Mouse (Mus musculus) MEL (cell line): ENCODE measurements around the gene Ntrk3. TPM values are rescaled to one million over a fixed set of nuclear protein-coding genes. Genes with fewer than 3 reads are reported as not detected.

Experiments
- DNase-seq: peaks from one replicate; pipeline ENCODE4 v3.0.0; 2011; ENCODE audit warnings: low read depth, low spot score
- H3K27ac ChIP-seq: 2 replicates; pipeline ENCODE4 v1.5.1; 2012; ENCODE audit warnings: low read depth, mild to moderate bottlenecking, control low read depth, low read length, moderate library complexity; ENCODE audit not compliant: control insufficient read depth
- H3K27me3 ChIP-seq, 2 experiments: fragments of 150-350 bp in 1 of 2; sonication (generic) in 1 of 2; 2 replicates each; pipeline ENCODE4 v1.6.1; 2012; ENCODE audit warnings: low read length in 2 of 2, mild to moderate bottlenecking in 2 of 2, improper control_type of control experiment in 1 of 2, moderate library complexity in 1 of 2; ENCODE audit not compliant: insufficient read depth in 2 of 2, control insufficient read depth in 1 of 2
- H3K36me3 ChIP-seq, 2 experiments: 2 replicates each; pipeline ENCODE4 v1.6.1; 2012 to 2014; ENCODE audit warnings: low read length in 2 of 2, improper control_type of control experiment in 1 of 2, inconsistent platforms in 1 of 2, mild to moderate bottlenecking in 1 of 2; ENCODE audit not compliant: insufficient read depth in 2 of 2, control insufficient read depth in 1 of 2
- H3K4me1 ChIP-seq, 2 experiments: fragments of 150-350 bp in 1 of 2; sonication (generic) in 1 of 2; 2 replicates each; pipeline ENCODE4 v1.6.1; 2012; ENCODE audit warnings: low read length in 2 of 2, improper control_type of control experiment in 1 of 2, mild to moderate bottlenecking in 1 of 2; ENCODE audit not compliant: insufficient read depth in 2 of 2, control insufficient read depth in 1 of 2
- H3K4me3 ChIP-seq, 2 experiments: fragments of 150-350 bp in 1 of 2; sonication (generic) in 1 of 2; 2 replicates each; pipeline ENCODE4 v1.5.1; 2012; ENCODE audit warnings: low read depth in 2 of 2, low read length in 2 of 2, mild to moderate bottlenecking in 2 of 2, moderate library complexity in 2 of 2, control low read depth in 1 of 2, improper control_type of control experiment in 1 of 2; ENCODE audit not compliant: control insufficient read depth in 1 of 2, insufficient read depth in 1 of 2
- H3K79me2 ChIP-seq: 2 replicates; pipeline ENCODE4 v1.6.1; 2012; ENCODE audit warnings: mild to moderate bottlenecking, low read length, moderate library complexity; ENCODE audit not compliant: control insufficient read depth, poor library complexity, insufficient read depth
- H3K9ac ChIP-seq: 2 replicates; pipeline ENCODE4 v1.6.1; 2012; ENCODE audit warnings: low read depth, mild to moderate bottlenecking, control low read depth, low read length, moderate library complexity; ENCODE audit not compliant: control insufficient read depth, poor library complexity, severe bottlenecking
- H3K9me3 ChIP-seq: fragments of 150-350 bp; sonication (generic); replicated peaks from 2 replicates; pipeline ENCODE4 v1.6.1; 2012; ENCODE audit warnings: mild to moderate bottlenecking, low read length, improper control_type of control experiment, moderate library complexity; ENCODE audit not compliant: insufficient read depth
- CHD1 ChIP-seq: IDR thresholded peaks from 2 replicates; pipeline ENCODE4 v1.6.1; 2012; ENCODE audit warnings: low read depth, mild to moderate bottlenecking, inconsistent platforms, low read length, improper control_type of control experiment
- CTCF ChIP-seq, 3 experiments: IDR thresholded peaks in 2 of 3; conservative IDR thresholded peaks in 1 of 3; 2 replicates each; pipeline ENCODE4 v1.5.1; 2011 to 2012; ENCODE audit warnings: low read length in 3 of 3, low read depth in 2 of 3, mild to moderate bottlenecking in 2 of 3, improper control_type of control experiment in 1 of 3, inconsistent platforms in 1 of 3, mixed read lengths in 1 of 3, moderate library complexity in 1 of 3; ENCODE audit not compliant: control insufficient read depth in 1 of 3, insufficient read depth in 1 of 3, poor library complexity in 1 of 3, severe bottlenecking in 1 of 3
- ETS1 ChIP-seq: IDR thresholded peaks from 2 replicates; pipeline ENCODE4 v1.6.1; 2012; ENCODE audit warnings: low read depth, mild to moderate bottlenecking, inconsistent platforms, low read length, improper control_type of control experiment, moderate library complexity
- GATA1 ChIP-seq: IDR thresholded peaks from 2 replicates; pipeline ENCODE4 v1.6.1; 2011; ENCODE audit warnings: low read depth, low read length, improper control_type of control experiment
- JUND ChIP-seq: IDR thresholded peaks from 2 replicates; pipeline ENCODE4 v1.6.1; 2011; ENCODE audit warnings: low read depth, mild to moderate bottlenecking, improper control_type of control experiment, low read length
- KAT2A ChIP-seq: conservative IDR thresholded peaks from 2 replicates; pipeline ENCODE4 v1.6.1; 2012; ENCODE audit warnings: low read depth, low read length, improper control_type of control experiment, inconsistent platforms
- MXI1 ChIP-seq: IDR thresholded peaks from 2 replicates; pipeline ENCODE4 v1.6.1; 2011; ENCODE audit warnings: mild to moderate bottlenecking, low read depth, low read length, improper control_type of control experiment
- NELFE ChIP-seq: IDR thresholded peaks from 2 replicates; pipeline ENCODE4 v1.6.1; 2011; ENCODE audit warnings: low read depth, low read length, improper control_type of control experiment
- NRF1 ChIP-seq: IDR thresholded peaks from 2 replicates; pipeline ENCODE4 v1.6.1; 2014; ENCODE audit warnings: low read depth, mild to moderate bottlenecking, inconsistent platforms, low read length, improper control_type of control experiment, moderate library complexity; ENCODE audit not compliant: poor library complexity, insufficient read depth, severe bottlenecking
- POLR2A ChIP-seq, 2 experiments: IDR thresholded peaks; 2 replicates each; pipeline ENCODE4 v1.6.1; 2011 to 2012; ENCODE audit warnings: low read length in 2 of 2, mild to moderate bottlenecking in 2 of 2, control low read depth in 1 of 2, improper control_type of control experiment in 1 of 2, low read depth in 1 of 2, moderate library complexity in 1 of 2; ENCODE audit not compliant: control insufficient read depth in 1 of 2, insufficient read depth in 1 of 2, poor library complexity in 1 of 2
- POLR2AphosphoS5 ChIP-seq: IDR thresholded peaks from 2 replicates; pipeline ENCODE4 v1.6.1; 2012; ENCODE audit warnings: low read depth, borderline replicate concordance, mild to moderate bottlenecking, inconsistent platforms, low read length, moderate library complexity, mixed read lengths
- SIN3A ChIP-seq: IDR thresholded peaks from 2 replicates; pipeline ENCODE4 v1.6.1; 2012; ENCODE audit warnings: low read length, improper control_type of control experiment, inconsistent platforms
- TAL1 ChIP-seq: IDR thresholded peaks from 2 replicates; pipeline ENCODE4 v1.6.1; 2012; ENCODE audit warnings: mild to moderate bottlenecking, inconsistent platforms, low read length, moderate library complexity, mixed read lengths
- TCF12 ChIP-seq: IDR thresholded peaks from 2 replicates; pipeline ENCODE4 v1.6.1; 2014; ENCODE audit warnings: low read depth, mild to moderate bottlenecking, inconsistent platforms, low read length, improper control_type of control experiment, moderate library complexity
- ZKSCAN1 ChIP-seq: IDR thresholded peaks from 2 replicates; pipeline ENCODE4 v1.6.1; 2012; ENCODE audit warnings: low read depth, mild to moderate bottlenecking, inconsistent platforms, low read length, improper control_type of control experiment, moderate library complexity
- ZMIZ1 ChIP-seq: IDR thresholded peaks from 2 replicates; pipeline ENCODE4 v1.6.1; 2012; ENCODE audit warnings: low read depth, mild to moderate bottlenecking, inconsistent platforms, low read length, improper control_type of control experiment, moderate library complexity
- polyA plus RNA-seq, 2 experiments: library from polyadenylated mRNA; stranded (reverse) in 1 of 2; unstranded in 1 of 2; fragments of >175 nt in 1 of 2; fragments of >200 nt in 1 of 2; gene quantifications; 2 replicates each; pipeline versions ENCODE4 v1.2.1 to v1.2.4; 2012; ENCODE audit warnings: low replicate concordance in 2 of 2, low read depth in 1 of 2; ENCODE audit not compliant: insufficient read length in 2 of 2, insufficient read depth in 1 of 2, missing spikeins in 1 of 2
- total RNA-seq: library from RNA; depleted of rRNA; stranded (reverse); fragments of 300-350 nt; gene quantifications from 2 replicates; pipeline ENCODE4 v1.2.3, GENCODE M21; 2012

Ntrk3 gene
- total and polyA plus RNA-seq, 3 experiments, result 0.04 TPM; not detected in 2

- DNase-seq, result no peak
- H3K27ac ChIP-seq, result no peak overlapping the region
- H3K4me1 ChIP-seq, result no peaks in the 10 kb centered on the region
- no peak for TF ChIP-seq POLR2AphosphoS5
- no peak for TF ChIP-seq KAT2A
- TF ChIP-seq CHD1, result no peak
- no peak for TF ChIP-seq ZMIZ1
- TF ChIP-seq ZKSCAN1, result no peak
- TF ChIP-seq SIN3A, result no peak
- TF ChIP-seq ETS1, result no peak
- TF ChIP-seq CTCF (IDR thresholded peaks at IDR 0.05 in 2 of 3, conservative IDR thresholded peaks at IDR 0.05 in 1 of 3; ENCODE audit: control insufficient read depth in 1 of 3, insufficient read depth in 1 of 3, low read depth in 2 of 3, low read length in 3 of 3, poor library complexity in 1 of 3, severe bottlenecking in 1 of 3), result no peak
- no peak for TF ChIP-seq NRF1
- no peak for TF ChIP-seq TAL1
- H3K9me3 ChIP-seq, result no peaks in the 10 kb centered on the region
- H3K36me3 ChIP-seq, result no peaks in the 10 kb centered on the region
- H3K27me3 ChIP-seq, result no peaks in the 10 kb centered on the region
- H3K4me3 ChIP-seq, result no peak overlapping the region
- H3K9ac ChIP-seq, result no peak overlapping the region
- no peaks in the 10 kb centered on the region for H3K79me2 ChIP-seq
These were observed 154.1 kb downstream of the Ntrk3 start for GRCm38 (mm10) chr7:78583678-78584077.

GRCm38 (mm10) chr7:78581341-78581740 lies 156.5 kb downstream of the Ntrk3 start:
- H3K27ac ChIP-seq, result no peak overlapping the region
- no peaks in the 10 kb centered on the region for H3K4me1 ChIP-seq
- no peak overlapping the region for H3K4me3 ChIP-seq
- TF ChIP-seq KAT2A (no peak), ETS1 (no peak), POLR2A (IDR thresholded peaks at IDR 0.05; ENCODE audit: control insufficient read depth in 1 of 2, insufficient read depth in 1 of 2, low read depth in 1 of 2, low read length in 2 of 2, poor library complexity in 1 of 2) (no peak), TCF12 (no peak), NRF1 (no peak), NELFE (no peak), GATA1 (no peak), JUND (no peak), MXI1 (no peak)
- H3K27me3 ChIP-seq, result no peaks in the 10 kb centered on the region
- no peak overlapping the region for H3K9ac ChIP-seq
- H3K36me3 ChIP-seq, result no peaks in the 10 kb centered on the region
- DNase-seq, result no peak
- H3K9me3 ChIP-seq, result no peaks in the 10 kb centered on the region
- H3K79me2 ChIP-seq, result no peaks in the 10 kb centered on the region
